Mouse (Mus musculus) CH12.LX (cell line): ENCODE measurements around the gene Gon7. TPM values are rescaled to one million over a fixed set of nuclear protein-coding genes. Genes with fewer than 3 reads are reported as not detected.

ENCODE experiments used
- DNase-seq: peaks from one replicate; pipeline ENCODE4 v3.0.0-alpha.2; 2013; ENCODE audit errors: extremely low read depth
- H3K27ac ChIP-seq: 2 replicates; pipeline ENCODE4 v1.5.1; 2012; ENCODE audit warnings: low read depth, mild to moderate bottlenecking, control low read depth, moderate library complexity; ENCODE audit not compliant: insufficient read depth
- H3K27me3 ChIP-seq: replicated peaks from 2 replicates; pipeline ENCODE3; 2012; ENCODE audit warnings: inconsistent platforms
- H3K36me3 ChIP-seq, 2 experiments: replicated peaks in 1 of 2; 2 replicates each; pipeline versions ENCODE3 to v1.6.1; 2012; ENCODE audit warnings: inconsistent platforms in 1 of 2, low read length in 1 of 2, mild to moderate bottlenecking in 1 of 2, mixed read lengths in 1 of 2, moderate library complexity in 1 of 2; ENCODE audit not compliant: control insufficient read depth in 1 of 2, insufficient read depth in 1 of 2
- H3K4me1 ChIP-seq, 2 experiments: 2 replicates each; pipeline ENCODE4 v1.6.1; 2012; ENCODE audit warnings: inconsistent platforms in 1 of 2, moderate library complexity in 1 of 2; ENCODE audit not compliant: insufficient read depth in 2 of 2, control insufficient read depth in 1 of 2
- H3K4me2 ChIP-seq: 2 replicates; pipeline ENCODE4 v1.6.1; 2012; ENCODE audit warnings: low read depth, mild to moderate bottlenecking, control low read depth; ENCODE audit not compliant: poor library complexity, insufficient read depth, severe bottlenecking
- H3K4me3 ChIP-seq, 3 experiments: fragments of 150-350 bp in 1 of 3; sonication (generic) in 1 of 3; replicated peaks in 1 of 3; 2 replicates each; pipeline versions ENCODE3 to v1.5.1; 2011 to 2012; ENCODE audit warnings: low read depth in 2 of 3, low read length in 2 of 3, mild to moderate bottlenecking in 2 of 3, moderate library complexity in 2 of 3, control low read depth in 1 of 3, improper control_type of control experiment in 1 of 3, inconsistent platforms in 1 of 3, mixed read lengths in 1 of 3; ENCODE audit not compliant: poor library complexity in 1 of 3
- H3K79me2 ChIP-seq: replicated peaks from 2 replicates; pipeline ENCODE4 v1.6.1; 2012; ENCODE audit warnings: mild to moderate bottlenecking, moderate library complexity; ENCODE audit not compliant: control insufficient read depth, poor library complexity, insufficient read depth, severe bottlenecking; ENCODE audit errors: extremely low read depth
- H3K9ac ChIP-seq: 2 replicates; pipeline ENCODE4 v1.6.1; 2012; ENCODE audit warnings: low read depth, mild to moderate bottlenecking, control low read depth, moderate library complexity; ENCODE audit not compliant: insufficient read depth
- H3K9me3 ChIP-seq: replicated peaks from 2 replicates; pipeline ENCODE3; 2012; ENCODE audit warnings: low read length, inconsistent platforms, mixed read lengths
- BHLHE40 ChIP-seq: IDR thresholded peaks from 2 replicates; pipeline ENCODE4 v1.6.1; 2011; ENCODE audit warnings: mild to moderate bottlenecking, low read depth, low read length, improper control_type of control experiment
- CHD1 ChIP-seq: IDR thresholded peaks from 2 replicates; pipeline ENCODE4 v1.6.1; 2012; ENCODE audit warnings: low read depth, low read length, improper control_type of control experiment, inconsistent platforms
- CTCF ChIP-seq, 2 experiments: IDR thresholded peaks in 1 of 2; conservative IDR thresholded peaks in 1 of 2; 2 replicates each; pipeline ENCODE4 v1.5.1; 2011 to 2012; ENCODE audit warnings: low read depth in 2 of 2, low read length in 2 of 2, improper control_type of control experiment in 1 of 2, inconsistent platforms in 1 of 2, mild to moderate bottlenecking in 1 of 2, moderate library complexity in 1 of 2
- E2F4 ChIP-seq: IDR thresholded peaks from 2 replicates; pipeline ENCODE4 v1.6.1; 2011; ENCODE audit warnings: low read depth, low read length, improper control_type of control experiment; ENCODE audit not compliant: insufficient replicate concordance
- ELF1 ChIP-seq: IDR thresholded peaks from 2 replicates; pipeline ENCODE4 v1.6.1; 2014; ENCODE audit warnings: low read depth, mild to moderate bottlenecking, inconsistent platforms, low read length, improper control_type of control experiment
- ETS1 ChIP-seq: conservative IDR thresholded peaks from 2 replicates; pipeline ENCODE4 v1.6.1; 2012; ENCODE audit warnings: low read depth, mild to moderate bottlenecking, inconsistent platforms, low read length, improper control_type of control experiment, moderate library complexity
- GABPA ChIP-seq: IDR thresholded peaks from 2 replicates; pipeline ENCODE4 v1.6.1; 2012; ENCODE audit warnings: low read depth, low read length, improper control_type of control experiment, inconsistent platforms; ENCODE audit not compliant: insufficient replicate concordance
- IRF4 ChIP-seq: IDR thresholded peaks from 2 replicates; pipeline ENCODE4 v1.6.1; 2014; ENCODE audit warnings: low read depth, mild to moderate bottlenecking, inconsistent platforms, low read length, improper control_type of control experiment
- JUN ChIP-seq: IDR thresholded peaks from 2 replicates; pipeline ENCODE4 v1.6.1; 2011; ENCODE audit warnings: low read depth, mild to moderate bottlenecking, low read length, improper control_type of control experiment, moderate library complexity; ENCODE audit not compliant: insufficient read depth
- MAFK ChIP-seq: IDR thresholded peaks from 2 replicates; pipeline ENCODE4 v1.6.1; 2011; ENCODE audit warnings: low read length, improper control_type of control experiment; ENCODE audit not compliant: insufficient replicate concordance
- MAX ChIP-seq: IDR thresholded peaks from 2 replicates; pipeline ENCODE4 v1.6.1; 2011; ENCODE audit warnings: low read length, improper control_type of control experiment
- MAZ ChIP-seq: IDR thresholded peaks from 2 replicates; pipeline ENCODE4 v1.6.1; 2012; ENCODE audit warnings: low read depth, mild to moderate bottlenecking, inconsistent platforms, low read length, improper control_type of control experiment, moderate library complexity
- MXI1 ChIP-seq: IDR thresholded peaks from 2 replicates; pipeline ENCODE4 v1.6.1; 2011; ENCODE audit warnings: mild to moderate bottlenecking, low read depth, low read length, improper control_type of control experiment
- MYC ChIP-seq: IDR thresholded peaks from 2 replicates; pipeline ENCODE4 v1.6.1; 2011; ENCODE audit warnings: low read depth, mild to moderate bottlenecking, improper control_type of control experiment, low read length
- PAX5 ChIP-seq: IDR thresholded peaks from 2 replicates; pipeline ENCODE4 v1.6.1; 2012; ENCODE audit warnings: low read length, inconsistent platforms, mixed read lengths
- POLR2A ChIP-seq: IDR thresholded peaks from 2 replicates; pipeline ENCODE4 v1.6.1; 2011; ENCODE audit warnings: low read depth, mild to moderate bottlenecking, improper control_type of control experiment, low read length
- TCF12 ChIP-seq: IDR thresholded peaks from 2 replicates; pipeline ENCODE4 v1.6.1; 2014; ENCODE audit warnings: low read depth, mild to moderate bottlenecking, inconsistent platforms, low read length, improper control_type of control experiment
- UBTF ChIP-seq: IDR thresholded peaks from 2 replicates; pipeline ENCODE4 v1.6.1; 2012; ENCODE audit warnings: low read depth, mild to moderate bottlenecking, inconsistent platforms, low read length, improper control_type of control experiment, moderate library complexity
- USF2 ChIP-seq: conservative IDR thresholded peaks from 2 replicates; pipeline ENCODE4 v1.6.1; 2011; ENCODE audit warnings: low read depth, low read length, improper control_type of control experiment
- ZC3H11A ChIP-seq: IDR thresholded peaks from 2 replicates; pipeline ENCODE4 v1.6.1; 2012; ENCODE audit warnings: low read depth, mild to moderate bottlenecking, inconsistent platforms, low read length, improper control_type of control experiment
- ZKSCAN1 ChIP-seq: IDR thresholded peaks from 2 replicates; pipeline ENCODE4 v1.6.1; 2012; ENCODE audit warnings: low read depth, inconsistent platforms, low read length, improper control_type of control experiment, borderline replicate concordance
- dilution Hi-C: fragments of 300-500 bp; cut with MboI; formaldehyde crosslinking; loops from 2 replicates; pipeline ENCODE4 v1.14.3; 2020; ENCODE audit warnings: low sequenced_read_pairs; ENCODE audit not compliant: extremely low pct_unique_long_range_greater_than_20kb, extremely low pct_ligation_motif_present
- in situ Hi-C: fragments of 300-500 bp; cut with MboI; formaldehyde crosslinking; loops from 3 replicates; pipeline ENCODE4 v1.14.3; 2019; ENCODE audit warnings: low sequenced_read_pairs, low pct_ligation_motif_present, low pct_unique_long_range_greater_than_20kb, mixed read lengths
- polyA plus RNA-seq: library from polyadenylated mRNA; unstranded; fragments of >175 nt; gene quantifications from 2 replicates; pipeline ENCODE4 v1.2.1, GENCODE M21; 2012; ENCODE audit warnings: low read depth; ENCODE audit not compliant: insufficient read length
- total RNA-seq, 2 experiments: library from RNA; depleted of rRNA; stranded (reverse); fragments of 300-350 nt in 1 of 2; fragments of >200 nt in 1 of 2; gene quantifications; 2 replicates each; pipeline ENCODE4 v1.2.3; 2012 to 2014

Gon7 gene
- total and polyA plus RNA-seq, 3 experiments: 20.9 to 30.0 (median 21.1) TPM

- no peaks in the 10 kb centered on the region for H3K36me3 ChIP-seq
- in situ Hi-C loops: no loop called here
- no peak overlapping the region for H3K27ac ChIP-seq
- dilution Hi-C loops: no loop called here
- H3K4me1 ChIP-seq: peaks cover 0 to 5% of the 10 kb centered on the region in 2 experiments; a peak in 2 of 4 replicates
- TF ChIP-seq IRF4 (no peak), MAFK (peak; percentile 40; the same call in 1 of the 2 replicates), MXI1 (no peak)
- TF ChIP-seq, all 38 proteins: peak for 1
- Histone ChIP-seq H3K27me3 (no peaks in the 10 kb centered on the region), H3K9me3 (no peaks in the 10 kb centered on the region), H3K9ac (no peak overlapping the region), H3K79me2 (no peaks in the 10 kb centered on the region), H3K4me3 (no peak overlapping the region), H3K4me2 (no peak overlapping the region)
- no peak for DNase-seq
Measured at GRCm38 (mm10) chr12:102725146-102725545, 32.5 kb downstream of the Gon7 start.

- dilution Hi-C loops (no loop called here), in situ Hi-C loops (no loop called here)
- no peak overlapping the region for H3K4me2 ChIP-seq
- H3K27me3 ChIP-seq: no peaks in the 10 kb centered on the region
- no peak for DNase-seq
- TF ChIP-seq GABPA: no peak
- no peak for TF ChIP-seq MAX
- no peak for TF ChIP-seq UBTF
- no peak for TF ChIP-seq ETS1
- TF ChIP-seq USF2: no peak
- no peak for TF ChIP-seq ELF1
- TF ChIP-seq ZC3H11A: no peak
- TF ChIP-seq BHLHE40: no peak
- no peak for TF ChIP-seq PAX5
- no peak for TF ChIP-seq MAFK
- TF ChIP-seq TCF12: no peak
- TF ChIP-seq MAZ: no peak
- TF ChIP-seq CTCF (conservative IDR thresholded peaks at IDR 0.05 in 1 of 2, IDR thresholded peaks at IDR 0.05 in 1 of 2; ENCODE audit: low read depth in 2 of 2, low read length in 2 of 2): no peak
- no peak for TF ChIP-seq POLR2A
- TF ChIP-seq JUN: no peak
- no peak for TF ChIP-seq E2F4
- TF ChIP-seq MYC: no peak
- no peak for TF ChIP-seq CHD1
- no peak for TF ChIP-seq ZKSCAN1
- peaks cover 0 to 10% of the 10 kb centered on the region in 2 experiments; a peak in 2 of 4 replicates for H3K4me1 ChIP-seq
- no peak overlapping the region for H3K9ac ChIP-seq
- no peak overlapping the region for H3K4me3 ChIP-seq
- H3K79me2 ChIP-seq: no peaks in the 10 kb centered on the region
- no peak overlapping the region for H3K27ac ChIP-seq
- H3K36me3 ChIP-seq: no peaks in the 10 kb centered on the region
- H3K9me3 ChIP-seq: no peaks in the 10 kb centered on the region
Measured at GRCm38 (mm10) chr12:102723861-102724260, 33.7 kb downstream of the Gon7 start.
